Mouse (Mus musculus): Measurements from ENCODE around the gene Met. TPM values are rescaled to one million over a fixed set of nuclear protein-coding genes. Genes with fewer than 3 reads are reported as not detected.

Met gene
- polyA plus RNA-seq, 1 experiment from 2014 or later: 1.9 TPM

DNA sequence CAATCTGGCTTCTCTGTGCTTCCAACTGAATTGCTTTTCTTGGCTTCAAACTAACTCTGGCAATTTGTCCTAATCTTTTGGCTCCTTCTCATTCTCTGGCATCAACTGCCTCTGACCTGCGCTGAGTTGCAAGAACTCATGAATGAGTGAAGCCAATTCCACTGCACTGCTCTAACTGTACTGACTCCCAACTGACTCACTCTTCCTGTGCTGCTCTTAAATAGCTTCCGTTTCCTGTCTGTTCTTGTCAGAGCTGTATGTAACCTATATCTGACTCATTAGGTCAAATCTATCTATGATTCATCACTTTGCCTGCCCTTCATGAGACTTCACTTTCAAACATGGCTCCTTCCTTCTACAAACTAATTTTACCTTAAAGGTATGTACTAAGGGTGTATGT is 130.4 kb downstream of the Met start:
- no peak overlapping the region for H3K9ac ChIP-seq (replicated peaks)
- no peak for ATAC-seq (replicated peaks)
- H3K36me3 ChIP-seq: no peaks in the 10 kb centered on the region
- H3K27me3 ChIP-seq: no peaks in the 10 kb centered on the region
- H3K9me3 ChIP-seq: no peaks in the 10 kb centered on the region
- WGBS: 93% methylated on average over 2 of the region's 2 CpGs
- no peak overlapping the region for H3K4me2 ChIP-seq (replicated peaks)
- no peak overlapping the region for H3K4me3 ChIP-seq
- H3K4me1 ChIP-seq: no peaks in the 10 kb centered on the region
- no peak overlapping the region for H3K27ac ChIP-seq (replicated peaks)

GRCm38 (mm10) chr6:17595712-17596462 is 132.3 kb downstream of the Met start:
- H3K4me2 ChIP-seq (replicated peaks): no peak overlapping the region
- no peak overlapping the region for H3K27ac ChIP-seq (replicated peaks)
- H3K36me3 ChIP-seq: no peaks in the 10 kb centered on the region
- no peak overlapping the region for H3K4me3 ChIP-seq
- ATAC-seq (replicated peaks): no peak
- no peaks in the 10 kb centered on the region for H3K4me1 ChIP-seq
- no peaks in the 10 kb centered on the region for H3K9me3 ChIP-seq
- no peaks in the 10 kb centered on the region for H3K27me3 ChIP-seq
- H3K9ac ChIP-seq (replicated peaks): no peak overlapping the region
- 85% methylated on average over 11 of the region's 11 CpGs for WGBS

DNA sequence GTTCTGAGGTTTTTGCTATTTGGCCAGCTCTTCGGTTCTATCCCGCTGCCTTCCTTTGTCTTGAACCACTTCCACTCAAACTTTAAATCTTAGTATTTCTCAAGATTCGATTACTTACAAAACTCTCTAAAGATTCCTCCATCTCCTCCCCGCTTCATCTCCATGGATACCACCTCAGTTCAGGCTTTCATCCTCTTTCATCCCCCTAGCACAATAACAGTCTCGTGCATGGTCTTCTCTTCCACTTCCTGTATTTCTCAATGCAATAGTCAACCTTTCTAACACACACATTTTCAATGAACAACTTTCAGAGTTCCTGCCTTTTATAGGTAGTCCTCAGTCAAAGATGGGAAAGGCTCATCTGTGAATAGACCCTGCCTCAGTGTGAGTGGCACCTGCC is 135.8 kb downstream of the Met start:
- Histone ChIP-seq H3K9me3 (no peaks in the 10 kb centered on the region), H3K4me2 (replicated peaks) (no peak overlapping the region), H3K4me1 (no peaks in the 10 kb centered on the region), H3K9ac (replicated peaks) (no peak overlapping the region), H3K27ac (replicated peaks) (no peak overlapping the region), H3K4me3 (no peak overlapping the region), H3K36me3 (no peaks in the 10 kb centered on the region), H3K27me3 (no peaks in the 10 kb centered on the region)
- ATAC-seq (replicated peaks): no peak
- 82% methylated on average over 5 of the region's 5 CpGs for WGBS

GRCm38 (mm10) chr6:17601526-17601925 is 137.9 kb downstream of the Met start:
- H3K9ac ChIP-seq (replicated peaks): no peak overlapping the region
- no peaks in the 10 kb centered on the region for H3K9me3 ChIP-seq
- no peaks in the 10 kb centered on the region for H3K27me3 ChIP-seq
- no peak overlapping the region for H3K4me2 ChIP-seq (replicated peaks)
- no peak for ATAC-seq (replicated peaks)
- no peak overlapping the region for H3K27ac ChIP-seq (replicated peaks)
- H3K36me3 ChIP-seq: no peaks in the 10 kb centered on the region
- WGBS: 75% methylated on average over 2 of the region's 2 CpGs
- no peaks in the 10 kb centered on the region for H3K4me1 ChIP-seq
- H3K4me3 ChIP-seq: no peak overlapping the region

- H3K4me3 ChIP-seq: no peak overlapping the region
- no peaks in the 10 kb centered on the region for H3K27me3 ChIP-seq
- WGBS: 88% methylated on average over 1 of the region's 1 CpGs
- no peak overlapping the region for H3K4me2 ChIP-seq (replicated peaks)
- ATAC-seq (replicated peaks): no peak
- no peak overlapping the region for H3K9ac ChIP-seq (replicated peaks)
- H3K36me3 ChIP-seq: no peaks in the 10 kb centered on the region
- H3K27ac ChIP-seq (replicated peaks): no peak overlapping the region
- H3K4me1 ChIP-seq: no peaks in the 10 kb centered on the region
- H3K9me3 ChIP-seq: no peaks in the 10 kb centered on the region
Measured at GRCm38 (mm10) chr6:17606915-17607314, 143.3 kb downstream of the Met start.

- no peaks in the 10 kb centered on the region for H3K36me3 ChIP-seq
- WGBS: 92% methylated on average over 11 of the region's 11 CpGs
- no peaks in the 10 kb centered on the region for H3K4me1 ChIP-seq
- no peak overlapping the region for H3K4me2 ChIP-seq (replicated peaks)
- H3K9me3 ChIP-seq: no peaks in the 10 kb centered on the region
- no peak for ATAC-seq (replicated peaks)
- H3K4me3 ChIP-seq: no peak overlapping the region
- no peak overlapping the region for H3K27ac ChIP-seq (replicated peaks)
- no peaks in the 10 kb centered on the region for H3K27me3 ChIP-seq
- H3K9ac ChIP-seq (replicated peaks): no peak overlapping the region
Measured at GRCm38 (mm10) chr6:17611352-17612010, 147.9 kb downstream of the Met start.

- H3K27ac ChIP-seq (replicated peaks): no peak overlapping the region
- no peak overlapping the region for H3K9ac ChIP-seq (replicated peaks)
- no peaks in the 10 kb centered on the region for H3K4me1 ChIP-seq
- no peaks in the 10 kb centered on the region for H3K27me3 ChIP-seq
- H3K4me3 ChIP-seq: no peak overlapping the region
- no peaks in the 10 kb centered on the region for H3K9me3 ChIP-seq
- 90% methylated on average over 4 of the region's 4 CpGs for WGBS
- no peak overlapping the region for H3K4me2 ChIP-seq (replicated peaks)
- no peaks in the 10 kb centered on the region for H3K36me3 ChIP-seq
- ATAC-seq (replicated peaks): no peak
Measured at GRCm38 (mm10) chr6:17612652-17613051, 149.1 kb downstream of the Met start.

DNA sequence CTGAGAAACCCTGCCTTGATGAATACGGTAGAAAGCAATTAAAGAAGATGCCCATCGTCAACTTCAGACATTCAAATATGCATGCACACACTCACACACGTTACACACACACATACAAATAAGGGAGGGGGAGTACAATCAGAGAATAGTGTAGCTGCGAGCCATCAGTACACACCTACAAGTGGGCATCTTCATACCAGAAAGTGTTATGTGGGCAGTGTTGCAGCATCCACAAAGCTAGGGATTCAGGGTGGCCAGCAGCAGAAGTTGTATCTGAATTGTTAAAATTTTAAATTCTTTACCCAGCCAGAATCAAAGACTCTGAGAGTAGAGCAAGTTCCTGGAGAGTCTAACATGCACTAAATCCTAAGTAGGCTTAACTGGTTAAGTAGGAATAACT is 157.2 kb downstream of the Met start:
- no peaks in the 10 kb centered on the region for H3K4me1 ChIP-seq
- ATAC-seq (replicated peaks): no peak
- WGBS: 83% methylated on average over 4 of the region's 4 CpGs

DNA sequence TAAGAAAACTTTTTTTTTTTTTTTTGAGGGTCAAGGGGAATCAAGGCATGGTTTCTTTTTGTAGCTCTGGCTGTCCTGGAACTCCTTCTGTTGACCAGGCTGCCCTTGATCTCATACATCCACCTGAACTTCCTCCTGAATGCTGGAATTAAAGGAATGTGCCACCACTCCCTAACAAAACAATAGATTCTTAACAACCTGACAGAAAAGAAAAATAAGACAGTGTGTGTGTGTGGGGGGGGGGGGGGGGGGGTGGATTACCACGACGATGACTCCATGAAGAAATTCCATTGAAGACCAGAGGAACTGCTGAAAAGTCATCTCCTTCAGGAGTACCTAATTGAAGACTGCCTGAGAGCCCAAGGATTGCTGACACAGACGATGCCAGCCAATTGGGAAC is 157.8 kb downstream of the Met start:
- H3K27me3 ChIP-seq: no peaks in the 10 kb centered on the region
- no peak overlapping the region for H3K4me2 ChIP-seq (replicated peaks)
- H3K27ac ChIP-seq (replicated peaks): no peak overlapping the region
- WGBS: 88% methylated on average over 3 of the region's 3 CpGs
- H3K9me3 ChIP-seq: no peaks in the 10 kb centered on the region
- no peak overlapping the region for H3K4me3 ChIP-seq
- no peak overlapping the region for H3K9ac ChIP-seq (replicated peaks)
- no peaks in the 10 kb centered on the region for H3K4me1 ChIP-seq
- H3K36me3 ChIP-seq: no peaks in the 10 kb centered on the region
- no peak for ATAC-seq (replicated peaks)

More for the DNA sequence above, 157.2 kb downstream of the Met start:
- no peak overlapping the region for H3K9ac ChIP-seq (replicated peaks)
- H3K36me3 ChIP-seq: no peaks in the 10 kb centered on the region
- H3K4me2 ChIP-seq (replicated peaks): no peak overlapping the region
- no peaks in the 10 kb centered on the region for H3K9me3 ChIP-seq
- no peaks in the 10 kb centered on the region for H3K27me3 ChIP-seq
- H3K4me3 ChIP-seq: no peak overlapping the region
- H3K27ac ChIP-seq (replicated peaks): no peak overlapping the region

Other genes starting within 250 kb of the Met start
- gene Cav2, start 182.6 kb upstream of the Met start, polyA plus RNA-seq (2015; fragmentation: Nextera tagmentation; extraction: Ambion mirVana): 10.9 and 12.0 TPM in 2 replicates
- gene Cav1, start 157.5 kb upstream of the Met start, polyA plus RNA-seq (2015; fragmentation: Nextera tagmentation; extraction: Ambion mirVana): 30.1 and 32.3 TPM in 2 replicates
- gene Capza2, start 172.4 kb downstream of the Met start, polyA plus RNA-seq (2015; fragmentation: Nextera tagmentation; extraction: Ambion mirVana): 245 and 257 TPM in 2 replicates
- gene St7, start 229.1 kb downstream of the Met start, polyA plus RNA-seq (2015; fragmentation: Nextera tagmentation; extraction: Ambion mirVana): 61.3 and 68.2 TPM in 2 replicates